Comparison of ENCODE assay signal across 18 mouse cellular contexts in genomic region chr13:97775907-97776306, GRCm38 (mm10). TPM values are rescaled to one million over a fixed set of nuclear protein-coding genes. Genes with fewer than 3 reads are reported as not detected.
DNase-seq lines count a peak whose midpoint lies in the region; ATAC-seq lines count a peak whose summit lies in the region.
"Had no signal": no experiment of that assay in that cellular context is flagged by ENCODE, and none has a peak within 500 bp of the region (broad histone marks: within the 10 kb centered on the region; RNA-seq: fewer than 3 reads in every experiment).

No protein-coding gene starts in this region.

- DNase-seq in heart, adult 11 months = peak; percentile 70
- DNase-seq in heart, adult 9 months (ENCODE audit: low spot score in 2 of 2) = no peak
- DNase-seq in liver = peak; percentile 18
- no peak for DNase-seq in liver, embryonic 11.5 days (ENCODE audit: low spot score)
- DNase-seq in limb, embryonic 10.5 days (ENCODE audit: low spot score) = peak; percentile 6
- no peak for DNase-seq in ovary, postnatal 14 days (ENCODE audit: low spot score)
- DNase-seq: B cell, adult 2 months; cerebellum, adult 11-12 months; cerebellum, adult 9-10 months had no signal

- H3K9ac ChIP-seq in liver, embryonic 11.5 days (ENCODE audit: low read depth, low read length) = no peak overlapping the region
- H3K9ac ChIP-seq in intestine, embryonic 16.5 days (ENCODE audit: low read depth, low read length) = no peak overlapping the region
- H3K9ac ChIP-seq: embryonic facial prominence, embryonic 13.5 days; forebrain, embryonic 12.5 days; heart, embryonic 12.5 days; hindbrain, embryonic 13.5 days had no signal

- H3K9me3 ChIP-seq in liver, embryonic 11.5 days (ENCODE audit: control insufficient read depth, low read length) = 0 out of 2 replicates have a peak, but pooled peaks cover 2% of the 10 kb centered on the region
- no peaks in the 10 kb centered on the region for H3K9me3 ChIP-seq in limb, embryonic 10.5 days (replicated peaks)
- H3K9me3 ChIP-seq in intestine, embryonic 16.5 days (ENCODE audit: control insufficient read depth, low read length) = no peaks in the 10 kb centered on the region
- H3K9me3 ChIP-seq: embryonic facial prominence, embryonic 13.5 days had no signal

- no peak overlapping the region for H3K4me3 ChIP-seq in liver, embryonic 11.5 days (ENCODE audit: low read depth, low read length)
- no peak overlapping the region for H3K4me3 ChIP-seq in limb, embryonic 10.5 days
- H3K4me3 ChIP-seq in intestine, embryonic 16.5 days (ENCODE audit: low read length) = no peak overlapping the region
- H3K4me3 ChIP-seq: embryonic facial prominence, embryonic 13.5 days; forebrain, embryonic 12.5 days; heart, adult 2 months; heart, embryonic 12.5 days; hindbrain, embryonic 13.5 days had no signal

- no peak for ATAC-seq in liver, embryonic 11.5 days (replicated peaks; ENCODE audit: low FRiP score)
- ATAC-seq in megakaryocyte progenitor cell, adult 5-6 weeks (replicated peaks; ENCODE audit: poor library complexity) = peak; percentile 37; the same call in 1 of the 2 replicates
- ATAC-seq in intestine, embryonic 16.5 days = no peak
- ATAC-seq: CD4-positive, CD25-positive, alpha-beta regulatory T cell, adult 4 months had no signal

- H3K27me3 ChIP-seq in liver, embryonic 11.5 days (replicated peaks; ENCODE audit: control insufficient read depth, insufficient read depth, low read length) = no peaks in the 10 kb centered on the region
- H3K27me3 ChIP-seq in limb, embryonic 10.5 days (ENCODE audit: low read depth, poor library complexity, severe bottlenecking) = no peaks in the 10 kb centered on the region
- H3K27me3 ChIP-seq in intestine, embryonic 16.5 days (replicated peaks; ENCODE audit: control insufficient read depth, insufficient read depth, low read length) = no peaks in the 10 kb centered on the region
- H3K27me3 ChIP-seq: embryonic facial prominence, embryonic 13.5 days; forebrain, embryonic 12.5 days; heart, embryonic 12.5 days; hindbrain, embryonic 13.5 days had no signal

- no peaks in the 10 kb centered on the region for H3K36me3 ChIP-seq in liver, embryonic 11.5 days (ENCODE audit: control insufficient read depth, insufficient read depth, low read length)
- H3K36me3 ChIP-seq in limb, embryonic 10.5 days = no peaks in the 10 kb centered on the region
- no peaks in the 10 kb centered on the region for H3K36me3 ChIP-seq in intestine, embryonic 16.5 days (ENCODE audit: control insufficient read depth, insufficient read depth, low read length)
- H3K36me3 ChIP-seq: embryonic facial prominence, embryonic 13.5 days; forebrain, embryonic 12.5 days; G1E; heart, embryonic 12.5 days; hindbrain, embryonic 13.5 days had no signal

- 75% methylated on average over 8 of the region's 8 CpGs for WGBS in liver, embryonic 11.5 days
- WGBS in limb, embryonic 10.5 days = 91% methylated on average over 8 of the region's 8 CpGs
- WGBS in intestine, embryonic 16.5 days = 93% methylated on average over 8 of the region's 8 CpGs

- no peak overlapping the region for H3K4me2 ChIP-seq in liver, embryonic 11.5 days
- H3K4me2 ChIP-seq in intestine, embryonic 16.5 days (ENCODE audit: low read depth, low read length) = no peak overlapping the region
- H3K4me2 ChIP-seq: embryonic facial prominence, embryonic 13.5 days; forebrain, embryonic 12.5 days; heart, embryonic 12.5 days; hindbrain, embryonic 13.5 days had no signal

- peaks cover 29% of the 10 kb centered on the region for H3K4me1 ChIP-seq in liver, embryonic 11.5 days (replicated peaks; ENCODE audit: control insufficient read depth, insufficient read depth, low read length)
- H3K4me1 ChIP-seq in limb, embryonic 10.5 days = peaks cover 10% of the 10 kb centered on the region
- peaks cover 8% of the 10 kb centered on the region; the same call in 1 of the 2 replicates for H3K4me1 ChIP-seq in intestine, embryonic 16.5 days (ENCODE audit: control insufficient read depth, insufficient read depth, low read length)

- H3K27ac ChIP-seq in liver, embryonic 11.5 days (ENCODE audit: low read depth, low read length) = no peak overlapping the region
- H3K27ac ChIP-seq in limb, embryonic 10.5 days = no peak overlapping the region
- no peak overlapping the region for H3K27ac ChIP-seq in intestine, embryonic 16.5 days (ENCODE audit: low read length)
- H3K27ac ChIP-seq: embryonic facial prominence, embryonic 13.5 days; heart, adult 2 months had no signal

RNA-seq across cellular contexts. Expression of gene Gm10260, which starts 15.5 kb away (rescaled TPM):
- 3.8 and 8.2 TPM in 2 replicates for polyA plus RNA-seq in liver, embryonic 11.5 days (2014; fragmentation: Nextera tagmentation; extraction: Ambion mirVana)
- 4.8 and 5.4 TPM in 2 replicates for polyA plus RNA-seq in limb, embryonic 10.5 days (2016; fragmentation: Nextera tagmentation; extraction: Ambion mirVana)
- 28.1 and 29.0 TPM in 2 replicates for total RNA-seq in megakaryocyte progenitor cell, adult 5-6 weeks (2015)
- 32.0 and 32.5 TPM in 2 replicates for total RNA-seq in megakaryocyte progenitor cell, adult 5-6 weeks (2017)
- polyA plus RNA-seq in intestine, embryonic 16.5 days (2015; fragmentation: Nextera tagmentation; extraction: Ambion mirVana) = 4.0 and 5.2 TPM in 2 replicates

Comparison
In these comparisons a context has a peak if more than half of its experiments do, and no peak if none do; other contexts are left out.
1. DNase-seq: peak in heart, adult 11 months (single experiment), liver (single experiment) and limb, embryonic 10.5 days (single experiment); none in heart, adult 9 months (0 of 2), liver, embryonic 11.5 days (single experiment) and ovary, postnatal 14 days (single experiment).